Mouse (Mus musculus) midbrain, postnatal 0 days (tissue): Measurements from ENCODE around the gene Stk32c. TPM values are rescaled to one million over a fixed set of nuclear protein-coding genes. Genes with fewer than 3 reads are reported as not detected.
A peak's percentile ranks its signal among the peaks of the same experiment; 100 is the strongest.

Source experiments
- ATAC-seq: fragments of 200-750 bp; cut with Nextera tagmentation; 2 replicates; pipeline ENCODE4 v1.8.0; 2017; ENCODE audit warnings: moderate number of reproducible peaks, mild to moderate bottlenecking, moderate TSS enrichment, moderate library complexity; ENCODE audit not compliant: low FRiP score
- DNase-seq: peaks from one replicate; pipeline ENCODE4 v3.0.0-alpha.2; 2015; ENCODE audit warnings: low spot score
- H3K27ac ChIP-seq: fragments of 300-500 bp; sonication (generic); 2 replicates; pipeline ENCODE4 v1.5.1; 2014; ENCODE audit warnings: low read depth, mild to moderate bottlenecking, low read length, mixed read lengths
- H3K27me3 ChIP-seq: fragments of 300-500 bp; sonication (generic); 2 replicates; pipeline ENCODE4 v1.6.1; 2014; ENCODE audit warnings: low read length, control low read depth, mixed read lengths; ENCODE audit not compliant: insufficient read depth
- H3K36me3 ChIP-seq: fragments of 300-500 bp; sonication (generic); 2 replicates; pipeline ENCODE4 v1.6.1; 2014; ENCODE audit warnings: low read length, control low read depth, mixed read lengths; ENCODE audit not compliant: insufficient read depth
- H3K4me1 ChIP-seq: fragments of 300-500 bp; sonication (generic); 2 replicates; pipeline ENCODE4 v1.6.1; 2014; ENCODE audit warnings: mild to moderate bottlenecking, control low read depth, antibody characterized with exemption, low read length, mixed read lengths; ENCODE audit not compliant: insufficient read depth
- H3K4me2 ChIP-seq: fragments of 300-500 bp; sonication (generic); 2 replicates; pipeline ENCODE4 v1.6.1; 2014; ENCODE audit warnings: low read depth, mild to moderate bottlenecking, low read length, mixed read lengths; ENCODE audit not compliant: poor library complexity, severe bottlenecking
- H3K4me3 ChIP-seq: fragments of 300-500 bp; sonication (generic); 2 replicates; pipeline ENCODE4 v1.5.1; 2014; ENCODE audit warnings: low read depth, mild to moderate bottlenecking, low read length, moderate library complexity
- H3K9ac ChIP-seq: fragments of 300-500 bp; sonication (generic); replicated peaks from 2 replicates; pipeline ENCODE4 v1.6.1; 2014; ENCODE audit warnings: mild to moderate bottlenecking, low read length, moderate library complexity, mixed read lengths; ENCODE audit not compliant: poor library complexity, severe bottlenecking
- H3K9me3 ChIP-seq: fragments of 300-500 bp; sonication (generic); 2 replicates; pipeline ENCODE4 v1.6.1; 2016; ENCODE audit warnings: low read length, control low read depth
- CTCF ChIP-seq: IDR thresholded peaks from 2 replicates; pipeline ENCODE4 v1.5.1; 2016; ENCODE audit warnings: antibody characterized with exemption, mild to moderate bottlenecking
- whole genome bisulfite sequencing: fragments of 180-500 bp; shearing (Covaris S2); extraction: QIAGEN DNeasy Blood & Tissue Kit; methylation state at CpG from one replicate; pipeline ENCODE4 v1.1.7; 2014; 5-methylcytosine and 5-hydroxymethylcytosine counted together
- polyA plus RNA-seq: library from polyadenylated mRNA; unstranded; fragments of >200 nt; fragmentation: Nextera tagmentation; extraction: Ambion mirVana; gene quantifications from 2 replicates; pipeline ENCODE4 v1.2.1, GENCODE M21; 2015
- total RNA-seq: library from RNA; depleted of rRNA; stranded (reverse); fragments of >200 nt; gene quantifications from 2 replicates; pipeline ENCODE4 v1.2.3, GENCODE M21; 2014; rRNA removed

Gene Stk32c
- 33.2 and 35.6 TPM in 2 replicates for total RNA-seq
- polyA plus RNA-seq = 2.4 TPM in 2 replicates

- peak within 1 kb of the TSS; percentile 62 for H3K4me2 ChIP-seq
- peaks cover 4% of the 10 kb centered on the region for H3K4me1 ChIP-seq
- 2% methylated on average over 52 of the region's 53 CpGs for WGBS
- no peaks in the 10 kb centered on the region for H3K36me3 ChIP-seq
- no peaks in the 10 kb centered on the region for H3K27me3 ChIP-seq
- no peaks in the 10 kb centered on the region for H3K9me3 ChIP-seq
- DNase-seq = peak; percentile 99
- peak; percentile 97 for ATAC-seq
- H3K9ac ChIP-seq = peak within 1 kb of the TSS; percentile 65
- peak; percentile 44 for TF ChIP-seq CTCF
- peak within 1 kb of the TSS; percentile 51 for H3K4me3 ChIP-seq
- peak within 1 kb of the TSS; percentile 87 for H3K27ac ChIP-seq
Observed at GRCm38 (mm10) chr7:139212754-139213745, at the start of gene Stk32c, which contains the start of gene Lrrc27. Gene Stk32c, minus strand, starts transcription at chr7:139213307. Gene Lrrc27, plus strand, starts transcription at chr7:139212988.

- H3K9ac ChIP-seq = no peak overlapping the region
- no peaks in the 10 kb centered on the region for H3K4me1 ChIP-seq
- peaks cover 3% of the 10 kb centered on the region; the same call in 1 of the 2 replicates for H3K36me3 ChIP-seq
- 76% methylated on average over 10 of the region's 10 CpGs for WGBS
- H3K27ac ChIP-seq = no peak overlapping the region
- ATAC-seq (no peak), DNase-seq (no peak)
- no peak overlapping the region for H3K4me3 ChIP-seq
- no peak for TF ChIP-seq CTCF
- no peak overlapping the region for H3K4me2 ChIP-seq
- no peaks in the 10 kb centered on the region for H3K27me3 ChIP-seq
- H3K9me3 ChIP-seq = no peaks in the 10 kb centered on the region
Observed at GRCm38 (mm10) chr7:139257752-139258542, 44.8 kb upstream of the Stk32c start.

GRCm38 (mm10) chr7:139254626-139255025 is 41.5 kb upstream of the Stk32c start:
- no peak for TF ChIP-seq CTCF
- H3K4me3 ChIP-seq = no peak overlapping the region
- 0 out of 2 replicates have a peak, but pooled peaks cover 3% of the 10 kb centered on the region for H3K4me1 ChIP-seq
- H3K9me3 ChIP-seq = no peaks in the 10 kb centered on the region
- no peak overlapping the region for H3K9ac ChIP-seq
- ATAC-seq (no peak), DNase-seq (no peak)
- H3K27ac ChIP-seq = no peak overlapping the region
- no peaks in the 10 kb centered on the region for H3K27me3 ChIP-seq
- H3K4me2 ChIP-seq = no peak overlapping the region
- 84% methylated on average over 5 of the region's 5 CpGs for WGBS
- peaks cover 3% of the 10 kb centered on the region; the same call in 1 of the 2 replicates for H3K36me3 ChIP-seq

GRCm38 (mm10) chr7:139253462-139253861 is 40.4 kb upstream of the Stk32c start:
- DNase-seq (no peak), ATAC-seq (no peak)
- no peaks in the 10 kb centered on the region for H3K27me3 ChIP-seq
- H3K9ac ChIP-seq = no peak overlapping the region
- peaks cover 3% of the 10 kb centered on the region; the same call in 1 of the 2 replicates for H3K36me3 ChIP-seq
- no peak for TF ChIP-seq CTCF
- 78% methylated on average over 3 of the region's 3 CpGs for WGBS
- no peak overlapping the region for H3K27ac ChIP-seq
- no peaks in the 10 kb centered on the region for H3K9me3 ChIP-seq
- H3K4me2 ChIP-seq = no peak overlapping the region
- no peak overlapping the region for H3K4me3 ChIP-seq
- 0 out of 2 replicates have a peak, but pooled peaks cover 5% of the 10 kb centered on the region for H3K4me1 ChIP-seq

- Histone ChIP-seq H3K9me3 (no peaks in the 10 kb centered on the region), H3K4me1 (peaks cover 5% of the 10 kb centered on the region; the same call in 1 of the 2 replicates), H3K9ac (no peak overlapping the region), H3K4me2 (no peak overlapping the region), H3K27me3 (no peaks in the 10 kb centered on the region), H3K4me3 (no peak overlapping the region), H3K27ac (no peak overlapping the region), H3K36me3 (peaks cover 3% of the 10 kb centered on the region; the same call in 1 of the 2 replicates)
- DNase-seq (no peak), ATAC-seq (no peak)
- WGBS = 77% methylated on average over 9 of the region's 9 CpGs
- no peak for TF ChIP-seq CTCF
Observed at GRCm38 (mm10) chr7:139252986-139253385, 39.9 kb upstream of the Stk32c start.
